Mouse (Mus musculus) forebrain, embryonic 10.5 days (tissue): ENCODE measurements around the gene Ppp1r14b. TPM values are rescaled to one million over a fixed set of nuclear protein-coding genes. Genes with fewer than 3 reads are reported as not detected.
A peak's percentile ranks its signal among the peaks of the same experiment; 100 is the strongest.

ENCODE experiments used
- DNase-seq: peaks from one replicate; pipeline ENCODE4 v3.0.0-alpha.2; 2017; ENCODE audit warnings: low spot score; ENCODE audit errors: extremely low spot score
- H3K27ac ChIP-seq: fragments of 300-500 bp; sonication (generic); 2 replicates; pipeline ENCODE4 v1.5.1; 2016; ENCODE audit warnings: mild to moderate bottlenecking
- H3K27me3 ChIP-seq: fragments of 300-500 bp; sonication (generic); 2 replicates; pipeline ENCODE4 v1.6.1; 2016; ENCODE audit warnings: mild to moderate bottlenecking; ENCODE audit not compliant: poor library complexity, severe bottlenecking
- H3K36me3 ChIP-seq: fragments of 300-500 bp; sonication (generic); replicated peaks from 2 replicates; pipeline ENCODE4 v1.6.1; 2016; ENCODE audit warnings: mild to moderate bottlenecking, moderate library complexity
- H3K4me1 ChIP-seq: fragments of 300-500 bp; sonication (generic); 2 replicates; pipeline ENCODE4 v1.6.1; 2016
- H3K4me3 ChIP-seq: fragments of 300-500 bp; sonication (generic); 2 replicates; pipeline ENCODE4 v1.5.1; 2016; ENCODE audit warnings: mild to moderate bottlenecking, moderate library complexity
- H3K9me3 ChIP-seq: fragments of 300-500 bp; sonication (generic); 2 replicates; pipeline ENCODE4 v1.6.1; 2016; ENCODE audit warnings: mild to moderate bottlenecking, moderate library complexity
- WGBS: fragments of 180-500 bp; shearing (Covaris S2); methylation state at CpG from one replicate; pipeline ENCODE4 v1.1.7; 2016; 5-methylcytosine and 5-hydroxymethylcytosine counted together
- polyA plus RNA-seq: library from polyadenylated mRNA; unstranded; fragments of >200 nt; fragmentation: Nextera tagmentation; extraction: Ambion mirVana; gene quantifications from 2 replicates; pipeline ENCODE4 v1.2.1, GENCODE M21; 2016

The Ppp1r14b gene
- polyA plus RNA-seq, 1 experiment from 2014 or later, result 103 TPM

DNA sequence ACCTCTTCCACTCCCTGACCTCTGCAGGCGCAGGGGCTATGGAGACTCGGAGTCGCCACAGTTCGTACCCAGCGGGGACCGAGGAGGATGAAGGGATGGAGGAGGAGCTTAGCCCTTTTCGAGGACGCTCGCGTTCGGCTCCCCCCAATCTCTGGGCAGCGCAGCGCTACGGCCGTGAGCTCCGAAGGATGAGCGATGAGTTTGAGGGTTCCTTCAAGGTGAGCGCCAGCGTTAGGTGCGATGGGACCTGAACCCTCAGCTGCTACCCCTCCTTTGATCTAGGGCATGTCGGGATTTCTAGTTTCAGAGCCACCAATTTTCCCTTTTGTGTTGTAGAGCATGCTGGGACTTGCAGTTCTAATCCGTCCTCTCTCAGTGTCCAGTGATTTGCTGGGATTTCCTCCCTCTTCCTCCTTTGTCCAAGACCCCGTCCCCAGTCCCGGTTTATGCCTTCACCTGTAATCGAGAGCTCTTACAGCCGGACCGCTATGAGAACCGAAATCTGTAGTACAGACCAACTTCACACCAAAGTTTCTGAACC is 24.1 kb upstream of the Ppp1r14b start:
- peak overlapping the region; percentile 97 for H3K27ac ChIP-seq
- peak; percentile 73 for DNase-seq
- peak overlapping the region; percentile 69 for H3K4me3 ChIP-seq
- peaks cover 33% of the 10 kb centered on the region for H3K4me1 ChIP-seq
- H3K27me3 ChIP-seq, result no peaks in the 10 kb centered on the region
- WGBS, result under 1% methylated on average over 28 of the region's 28 CpGs
- no peaks in the 10 kb centered on the region for H3K9me3 ChIP-seq
- peaks cover 26% of the 10 kb centered on the region for H3K36me3 ChIP-seq

GRCm38 (mm10) chr19:6951381-6951968 is 23.3 kb upstream of the Ppp1r14b start:
- WGBS, result under 1% methylated on average over 35 of the region's 35 CpGs
- peaks cover 33% of the 10 kb centered on the region for H3K4me1 ChIP-seq
- H3K9me3 ChIP-seq, result no peaks in the 10 kb centered on the region

GRCm38 (mm10) chr19:6951994-6952711 is 22.6 kb upstream of the Ppp1r14b start:
- H3K27me3 ChIP-seq, result no peaks in the 10 kb centered on the region
- peaks cover 33% of the 10 kb centered on the region for H3K4me1 ChIP-seq
- no peaks in the 10 kb centered on the region for H3K9me3 ChIP-seq
- DNase-seq, result peak; percentile 67
- H3K4me3 ChIP-seq, result peak overlapping the region; percentile 69
- peaks cover 36% of the 10 kb centered on the region for H3K36me3 ChIP-seq
- WGBS, result 3% methylated on average over 31 of the region's 31 CpGs
- H3K27ac ChIP-seq, result peak overlapping the region; percentile 97

More at GRCm38 (mm10) chr19:6951381-6951968, 23.3 kb upstream of the Ppp1r14b start:
- H3K36me3 ChIP-seq, result peaks cover 30% of the 10 kb centered on the region
- H3K27ac ChIP-seq, result peak overlapping the region; percentile 97
- DNase-seq, result peak; percentile 93
- peak overlapping the region; percentile 69 for H3K4me3 ChIP-seq
- H3K27me3 ChIP-seq, result no peaks in the 10 kb centered on the region

GRCm38 (mm10) chr19:6952712-6953037 is 22.1 kb upstream of the Ppp1r14b start:
- H3K27ac ChIP-seq, result peak overlapping the region; percentile 97
- no peaks in the 10 kb centered on the region for H3K27me3 ChIP-seq
- no peaks in the 10 kb centered on the region for H3K9me3 ChIP-seq
- 19% methylated on average over 3 of the region's 3 CpGs for WGBS
- peak overlapping the region; percentile 69 for H3K4me3 ChIP-seq
- peaks cover 42% of the 10 kb centered on the region for H3K36me3 ChIP-seq
- DNase-seq, result no peak
- peaks cover 33% of the 10 kb centered on the region for H3K4me1 ChIP-seq

DNA sequence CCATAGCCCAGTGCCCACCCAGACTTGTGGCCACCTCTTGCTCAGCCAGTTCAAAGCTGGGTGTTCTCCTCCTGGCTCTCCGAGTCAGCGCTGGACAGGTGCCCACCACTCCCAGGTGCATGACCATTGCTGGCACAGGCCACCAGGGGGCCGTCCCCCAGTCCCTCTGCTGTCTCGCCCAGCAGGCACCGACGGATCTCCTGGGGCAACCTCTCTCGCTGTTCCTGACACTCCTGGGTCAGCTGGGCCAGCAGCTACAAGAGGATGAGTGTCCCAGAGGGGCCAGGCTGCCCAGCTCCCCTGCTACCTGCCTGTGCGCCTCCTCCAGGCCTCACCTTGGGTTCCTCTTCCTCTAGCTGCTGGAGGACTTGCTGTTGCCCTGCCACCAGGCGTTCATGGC is 20.7 kb upstream of the Ppp1r14b start:
- no peak for DNase-seq
- peaks cover 33% of the 10 kb centered on the region for H3K4me1 ChIP-seq
- no peak overlapping the region for H3K27ac ChIP-seq
- H3K4me3 ChIP-seq, result peak overlapping the region; percentile 18; the same call in 1 of the 2 replicates
- no peaks in the 10 kb centered on the region for H3K9me3 ChIP-seq
- H3K27me3 ChIP-seq, result no peaks in the 10 kb centered on the region
- 64% methylated on average over 9 of the region's 9 CpGs for WGBS
- peaks cover 50% of the 10 kb centered on the region for H3K36me3 ChIP-seq

GRCm38 (mm10) chr19:6955424-6955823 is 19.3 kb upstream of the Ppp1r14b start:
- Histone ChIP-seq H3K27ac (no peak overlapping the region), H3K4me3 (no peak overlapping the region), H3K9me3 (no peaks in the 10 kb centered on the region), H3K4me1 (peaks cover 23% of the 10 kb centered on the region), H3K27me3 (no peaks in the 10 kb centered on the region), H3K36me3 (peaks cover 64% of the 10 kb centered on the region)
- DNase-seq, result no peak
- WGBS, result 86% methylated on average over 7 of the region's 7 CpGs

DNA sequence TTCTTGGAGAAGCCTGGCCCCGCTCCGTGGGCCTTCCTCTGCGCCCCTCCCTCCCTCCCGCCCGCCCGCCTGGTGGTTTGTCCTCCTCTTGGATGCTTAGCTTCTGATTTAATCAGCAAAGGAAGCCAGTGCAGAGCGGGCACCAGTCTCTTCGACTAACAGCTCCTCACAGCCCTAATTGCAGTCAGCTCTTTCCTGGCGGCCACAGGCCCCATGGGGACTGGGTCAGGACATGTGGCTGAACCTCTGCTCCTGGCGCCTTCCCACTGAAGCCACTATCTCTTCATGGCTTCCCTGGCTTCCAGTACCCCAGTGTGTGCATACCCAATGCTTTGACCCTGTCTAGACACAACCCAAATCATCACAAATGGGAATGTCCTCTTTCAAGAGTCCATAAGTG is 18.3 kb upstream of the Ppp1r14b start:
- peaks cover 67% of the 10 kb centered on the region for H3K36me3 ChIP-seq
- no peak for DNase-seq
- H3K9me3 ChIP-seq, result no peaks in the 10 kb centered on the region
- 89% methylated on average over 10 of the region's 10 CpGs for WGBS
- no peaks in the 10 kb centered on the region for H3K27me3 ChIP-seq
- H3K4me1 ChIP-seq, result peaks cover 20% of the 10 kb centered on the region
- H3K27ac ChIP-seq, result no peak overlapping the region
- H3K4me3 ChIP-seq, result no peak overlapping the region

- H3K4me3 ChIP-seq, result peak overlapping the region; percentile 65
- peaks cover 57% of the 10 kb centered on the region for H3K4me1 ChIP-seq
- H3K9me3 ChIP-seq, result no peaks in the 10 kb centered on the region
- H3K27me3 ChIP-seq, result peaks cover 56% of the 10 kb centered on the region
- H3K27ac ChIP-seq, result peak overlapping the region; percentile 81; the same call in 1 of the 2 replicates
- H3K36me3 ChIP-seq, result peaks cover 31% of the 10 kb centered on the region
- DNase-seq, result no peak
- 14% methylated on average over 15 of the region's 15 CpGs for WGBS
Observed at GRCm38 (mm10) chr19:6968491-6969271, 6.1 kb upstream of the Ppp1r14b start.

DNA sequence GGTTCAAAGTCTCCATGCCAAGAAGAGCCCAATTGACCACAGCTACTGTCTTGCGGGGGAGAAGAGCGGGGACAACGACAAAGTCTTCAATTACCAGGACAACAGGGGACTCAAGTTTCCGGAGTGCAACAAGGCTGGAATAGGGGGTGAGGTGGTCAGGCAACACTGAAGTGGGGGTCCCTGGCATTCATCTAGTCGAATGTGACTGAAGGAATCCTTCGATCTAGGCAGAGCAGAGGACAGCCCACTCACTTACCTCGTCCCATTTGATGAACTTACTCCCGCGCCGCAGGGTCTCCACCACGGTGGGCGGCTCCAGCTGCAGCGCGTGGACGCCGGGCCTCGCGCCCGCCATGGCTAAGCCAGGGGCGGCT is 5.5 kb upstream of the Ppp1r14b start:
- Histone ChIP-seq H3K27me3 (peaks cover 56% of the 10 kb centered on the region), H3K4me3 (peak overlapping the region; percentile 65), H3K27ac (peak overlapping the region; percentile 81), H3K9me3 (no peaks in the 10 kb centered on the region), H3K36me3 (peaks cover 25% of the 10 kb centered on the region), H3K4me1 (peaks cover 63% of the 10 kb centered on the region)
- 0% methylated on average over 20 of the region's 20 CpGs for WGBS
- DNase-seq, result no peak

GRCm38 (mm10) chr19:6969665-6970381 is 4.9 kb upstream of the Ppp1r14b start:
- H3K36me3 ChIP-seq, result peaks cover 19% of the 10 kb centered on the region
- peak overlapping the region; percentile 81 for H3K27ac ChIP-seq
- peaks cover 56% of the 10 kb centered on the region for H3K27me3 ChIP-seq
- H3K4me3 ChIP-seq, result peak overlapping the region; percentile 65
- peak; percentile 52 for DNase-seq
- H3K9me3 ChIP-seq, result no peaks in the 10 kb centered on the region
- peaks cover 63% of the 10 kb centered on the region for H3K4me1 ChIP-seq
- WGBS, result 1% methylated on average over 54 of the region's 55 CpGs

DNA sequence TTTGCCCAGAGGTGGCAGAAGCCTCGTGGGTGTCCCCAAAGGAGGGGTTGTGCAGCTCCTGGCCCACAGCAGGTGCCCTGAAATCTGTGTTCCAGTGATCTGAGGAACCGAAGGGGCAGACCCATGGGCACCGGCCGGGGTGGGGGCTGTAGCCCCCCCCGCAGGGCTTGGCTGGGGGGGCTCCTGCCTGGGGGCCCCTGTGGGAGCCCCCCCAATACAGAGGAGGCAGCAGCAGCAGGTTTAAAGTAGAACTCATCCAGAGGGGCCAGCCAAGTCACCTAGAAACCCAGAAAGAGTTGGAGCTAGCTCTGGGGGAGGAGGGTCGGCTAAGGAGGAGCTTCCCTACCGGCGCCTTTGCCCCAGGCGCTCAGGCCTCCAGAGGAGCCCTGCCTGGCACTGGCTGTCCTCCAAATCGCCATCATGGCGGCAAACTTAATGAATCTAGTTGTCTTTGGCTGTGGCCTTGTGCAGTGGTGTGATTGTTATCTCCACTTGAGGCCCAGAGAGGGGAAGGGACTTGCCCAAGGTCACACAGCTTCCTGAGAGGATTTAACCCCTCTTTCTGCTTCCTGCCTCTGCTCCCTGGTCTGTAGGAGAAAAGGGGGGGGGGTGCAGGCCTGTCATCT is 4.2 kb upstream of the Ppp1r14b start:
- Histone ChIP-seq H3K27me3 (peaks cover 56% of the 10 kb centered on the region), H3K4me3 (peak overlapping the region; percentile 65), H3K4me1 (peaks cover 63% of the 10 kb centered on the region), H3K27ac (peak overlapping the region; percentile 81), H3K9me3 (no peaks in the 10 kb centered on the region), H3K36me3 (peaks cover 12% of the 10 kb centered on the region)
- WGBS, result 19% methylated on average over 11 of the region's 11 CpGs
- no peak for DNase-seq

DNA sequence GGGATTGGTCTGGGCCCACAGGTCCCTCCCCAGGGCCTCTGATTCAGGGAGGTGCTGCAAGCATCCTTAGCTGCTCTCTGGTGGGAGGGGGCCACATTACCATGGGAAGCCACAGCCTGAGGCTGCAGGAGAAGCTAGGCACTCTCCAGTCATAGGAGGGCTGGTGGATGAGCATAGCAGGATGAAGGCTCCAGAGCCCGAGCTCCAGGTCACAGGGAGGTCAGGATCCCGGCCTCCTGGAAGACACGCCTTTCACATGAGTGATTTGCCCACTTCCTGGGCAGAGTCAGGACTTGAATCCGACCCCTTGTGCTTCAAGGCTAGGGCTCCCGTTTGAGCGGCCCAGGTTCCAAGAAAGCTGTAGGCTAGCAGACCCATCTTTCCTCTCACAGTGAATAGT is 3.1 kb upstream of the Ppp1r14b start:
- Histone ChIP-seq H3K4me1 (peaks cover 73% of the 10 kb centered on the region), H3K4me3 (no peak overlapping the region), H3K27ac (0 out of 2 replicates have a peak overlapping the region, but pooled peaks have one; percentile 48), H3K9me3 (no peaks in the 10 kb centered on the region), H3K36me3 (peaks cover 10% of the 10 kb centered on the region), H3K27me3 (peaks cover 56% of the 10 kb centered on the region)
- no peak for DNase-seq
- 42% methylated on average over 6 of the region's 6 CpGs for WGBS
